Mouse (Mus musculus) kidney, embryonic 14.5 days (tissue): Measurements from ENCODE around the gene Polr1e. TPM values are rescaled to one million over a fixed set of nuclear protein-coding genes. Genes with fewer than 3 reads are reported as not detected.
"Not testable (repeated sequence)": the region's sequence is repeated elsewhere in the genome, so short reads cannot be mapped to it uniquely, and the experiment has no call there.

ENCODE experiments used
- ATAC-seq: fragments of 200-750 bp; cut with Nextera tagmentation; 2 replicates; pipeline ENCODE4 v1.8.0; 2017; ENCODE audit warnings: moderate number of reproducible peaks, mild to moderate bottlenecking, moderate TSS enrichment, moderate library complexity; ENCODE audit not compliant: low FRiP score, low TSS enrichment
- H3K27ac ChIP-seq: fragments of 300-500 bp; sonication (generic); 2 replicates; pipeline ENCODE4 v1.5.1; 2014; ENCODE audit warnings: low read depth, mild to moderate bottlenecking, low read length, moderate library complexity, mixed read lengths
- H3K27me3 ChIP-seq: fragments of 300-500 bp; sonication (generic); 2 replicates; pipeline ENCODE4 v1.6.1; 2014; ENCODE audit warnings: mild to moderate bottlenecking, low read length; ENCODE audit not compliant: control insufficient read depth, insufficient read depth
- H3K36me3 ChIP-seq: fragments of 300-500 bp; sonication (generic); 2 replicates; pipeline ENCODE4 v1.6.1; 2014; ENCODE audit warnings: low read length, mixed read lengths; ENCODE audit not compliant: control insufficient read depth, insufficient read depth
- H3K4me1 ChIP-seq: fragments of 300-500 bp; sonication (generic); 2 replicates; pipeline ENCODE4 v1.6.1; 2014; ENCODE audit warnings: low read length, mixed read lengths; ENCODE audit not compliant: control insufficient read depth, insufficient read depth
- H3K4me2 ChIP-seq: fragments of 300-500 bp; sonication (generic); replicated peaks from 2 replicates; pipeline ENCODE4 v1.6.1; 2014; ENCODE audit warnings: low read depth, mild to moderate bottlenecking, low read length
- H3K4me3 ChIP-seq: fragments of 300-500 bp; sonication (generic); 2 replicates; pipeline ENCODE4 v1.5.1; 2014; ENCODE audit warnings: mild to moderate bottlenecking, low read length
- H3K9ac ChIP-seq: fragments of 300-500 bp; sonication (generic); 2 replicates; pipeline ENCODE4 v1.6.1; 2014; ENCODE audit warnings: low read depth, mild to moderate bottlenecking, low read length, moderate library complexity
- H3K9me3 ChIP-seq: fragments of 300-500 bp; sonication (generic); 2 replicates; pipeline ENCODE4 v1.6.1; 2016; ENCODE audit warnings: low read length; ENCODE audit not compliant: control insufficient read depth
- WGBS: fragments of 180-500 bp; shearing (Covaris S2); extraction: QIAGEN DNeasy Blood & Tissue Kit; methylation state at CpG from one replicate; pipeline ENCODE4 v1.1.7; 2014; 5-methylcytosine and 5-hydroxymethylcytosine counted together
- polyA plus RNA-seq: library from polyadenylated mRNA; unstranded; fragments of >200 nt; fragmentation: Nextera tagmentation; extraction: Ambion mirVana; gene quantifications from 2 replicates; pipeline ENCODE4 v1.2.1, GENCODE M21; 2014

Polr1e gene
- polyA plus RNA-seq, 1 experiment from 2014 or later = 56.2 TPM

DNA sequence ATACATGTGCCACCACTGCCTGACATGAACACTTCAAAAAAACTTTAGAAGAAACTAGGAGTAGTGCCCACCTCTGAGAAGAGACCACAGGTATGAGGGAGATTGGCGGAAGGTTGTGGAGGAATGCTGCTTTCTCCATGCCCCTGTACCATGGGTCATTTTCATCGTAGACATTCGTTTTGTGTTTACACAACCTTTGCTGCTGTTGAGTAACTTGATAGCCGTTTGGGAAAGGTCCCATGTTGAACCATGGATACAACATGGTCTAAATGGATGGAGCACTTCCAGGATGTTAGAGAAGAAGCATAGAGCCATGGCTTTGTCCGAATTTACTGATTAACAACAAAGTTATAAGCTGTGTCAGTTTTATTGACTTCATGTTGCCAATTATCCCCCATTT lies 40.2 kb upstream of the Polr1e start:
- WGBS = 59% methylated on average over 5 of the region's 5 CpGs
- no peak overlapping the region for H3K27ac ChIP-seq
- ATAC-seq = no peak

DNA sequence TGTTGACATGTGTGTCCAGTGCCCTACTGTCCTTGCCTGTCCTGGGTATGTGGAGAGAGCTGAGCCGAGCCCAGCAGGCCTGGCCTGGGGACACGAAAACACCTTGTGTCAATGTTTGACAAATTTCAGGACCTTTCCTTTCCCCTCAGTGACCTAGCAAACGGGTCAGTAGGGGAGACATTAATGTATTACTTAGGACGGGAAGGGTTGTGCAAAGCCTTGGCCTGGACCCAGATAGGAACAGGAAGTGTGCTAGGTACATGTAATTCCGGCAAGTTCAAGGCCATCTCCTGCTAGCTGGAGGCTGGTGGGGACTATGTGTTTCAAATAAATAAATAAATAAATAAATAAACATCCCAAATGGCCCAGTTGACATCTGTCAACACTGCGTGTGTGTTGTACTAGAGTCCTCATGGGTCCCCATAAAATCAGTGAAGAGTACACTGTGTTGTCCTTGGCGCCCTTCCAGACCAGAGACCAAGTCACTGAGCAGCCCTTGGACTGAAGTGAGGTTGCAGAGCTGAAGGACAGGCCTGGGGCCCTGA lies 38.5 kb upstream of the Polr1e start:
- no peak for ATAC-seq
- H3K36me3 ChIP-seq = peaks cover 6% of the 10 kb centered on the region; the same call in 1 of the 2 replicates
- no peak overlapping the region for H3K4me2 ChIP-seq
- no peak overlapping the region for H3K9ac ChIP-seq
- H3K27ac ChIP-seq = no peak overlapping the region
- whole genome bisulfite sequencing = 47% methylated on average over 7 of the region's 7 CpGs
- no peaks in the 10 kb centered on the region for H3K9me3 ChIP-seq
- no peak overlapping the region for H3K4me3 ChIP-seq
- peaks cover 6% of the 10 kb centered on the region; the same call in 1 of the 2 replicates for H3K4me1 ChIP-seq
- no peaks in the 10 kb centered on the region for H3K27me3 ChIP-seq

More for the DNA sequence above, 40.2 kb upstream of the Polr1e start:
- Histone ChIP-seq H3K27me3 (no peaks in the 10 kb centered on the region), H3K4me3 (no peak overlapping the region), H3K9me3 (no peaks in the 10 kb centered on the region), H3K4me2 (no peak overlapping the region), H3K9ac (no peak overlapping the region), H3K4me1 (peaks cover 10% of the 10 kb centered on the region), H3K36me3 (no peaks in the 10 kb centered on the region)

DNA sequence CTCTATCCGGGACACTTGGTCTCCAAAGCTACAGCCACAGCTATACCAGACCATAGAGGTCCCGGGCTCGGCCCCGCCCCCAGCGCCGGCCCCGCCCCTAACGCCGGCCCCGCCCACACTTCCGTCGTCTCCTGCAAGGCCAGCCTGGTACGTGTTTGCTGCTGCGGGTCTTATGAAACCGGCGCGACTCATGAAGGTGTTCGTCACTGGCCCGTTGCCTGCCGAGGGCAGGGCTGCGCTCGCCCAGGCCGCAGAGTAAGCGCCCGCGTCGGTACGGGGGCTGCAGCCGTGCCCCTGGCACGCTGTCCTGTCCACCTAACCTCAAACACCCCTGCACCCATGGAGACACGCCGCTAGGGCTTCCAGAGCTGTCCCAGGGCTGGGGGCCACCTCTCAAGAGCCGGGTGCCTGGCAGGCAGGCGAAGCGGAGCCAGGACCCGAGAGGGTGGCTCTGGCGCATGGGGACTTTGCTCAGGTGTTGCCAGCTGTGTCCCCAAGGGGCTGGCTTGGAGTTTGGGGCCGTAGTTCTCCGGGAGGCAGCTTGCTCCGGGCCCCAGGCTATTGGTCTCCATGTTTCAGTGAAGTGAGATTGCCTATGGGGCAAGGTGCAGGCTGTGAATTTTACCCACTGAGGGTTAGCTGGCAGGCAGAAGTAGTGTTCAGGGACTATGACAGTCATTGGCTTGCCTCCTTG lies 37.0 kb upstream of the Polr1e start, which contains the start of gene Grhpr:
Grhpr (plus strand) TSS at position 116 of the 694 bp plus-strand sequence.
- peak within 1 kb of the TSS; percentile 81 for H3K4me3 ChIP-seq
- no peaks in the 10 kb centered on the region for H3K27me3 ChIP-seq
- ATAC-seq = peak; percentile 93
- no peaks in the 10 kb centered on the region for H3K9me3 ChIP-seq
- H3K27ac ChIP-seq = peak within 1 kb of the TSS; percentile 68
- H3K4me2 ChIP-seq = peak within 1 kb of the TSS; percentile 93
- peaks cover 14% of the 10 kb centered on the region; the same call in 1 of the 2 replicates for H3K36me3 ChIP-seq
- peak within 1 kb of the TSS; percentile 85 for H3K9ac ChIP-seq
- under 1% methylated on average over 40 of the region's 40 CpGs for WGBS
- peaks cover 6% of the 10 kb centered on the region; the same call in 1 of the 2 replicates for H3K4me1 ChIP-seq

DNA sequence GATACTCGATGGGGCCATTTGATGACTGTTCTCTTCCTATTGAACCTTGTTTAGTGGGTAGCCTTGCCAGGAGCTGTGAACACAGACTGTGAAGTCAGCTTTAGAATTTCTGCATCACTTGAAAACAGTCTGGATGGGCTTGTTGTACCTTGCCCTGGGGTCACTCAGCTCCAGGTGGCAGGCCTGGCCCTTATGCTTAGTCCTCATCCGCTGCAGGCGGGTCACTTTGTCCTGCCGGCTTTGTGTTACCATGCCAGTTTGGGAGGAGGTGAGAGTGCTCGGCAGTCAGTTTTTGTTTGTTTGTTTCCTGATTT lies 36.5 kb upstream of the Polr1e start:
- WGBS = 27% methylated on average over 5 of the region's 5 CpGs
- Histone ChIP-seq H3K27me3 (no peaks in the 10 kb centered on the region), H3K4me1 (peaks cover 6% of the 10 kb centered on the region; the same call in 1 of the 2 replicates), H3K4me2 (peak overlapping the region; percentile 93), H3K9ac (peak overlapping the region; percentile 85), H3K27ac (0 out of 2 replicates have a peak overlapping the region, but pooled peaks have one; percentile 68), H3K9me3 (no peaks in the 10 kb centered on the region), H3K4me3 (peak overlapping the region; percentile 81), H3K36me3 (peaks cover 19% of the 10 kb centered on the region; the same call in 1 of the 2 replicates)
- no peak for ATAC-seq

DNA sequence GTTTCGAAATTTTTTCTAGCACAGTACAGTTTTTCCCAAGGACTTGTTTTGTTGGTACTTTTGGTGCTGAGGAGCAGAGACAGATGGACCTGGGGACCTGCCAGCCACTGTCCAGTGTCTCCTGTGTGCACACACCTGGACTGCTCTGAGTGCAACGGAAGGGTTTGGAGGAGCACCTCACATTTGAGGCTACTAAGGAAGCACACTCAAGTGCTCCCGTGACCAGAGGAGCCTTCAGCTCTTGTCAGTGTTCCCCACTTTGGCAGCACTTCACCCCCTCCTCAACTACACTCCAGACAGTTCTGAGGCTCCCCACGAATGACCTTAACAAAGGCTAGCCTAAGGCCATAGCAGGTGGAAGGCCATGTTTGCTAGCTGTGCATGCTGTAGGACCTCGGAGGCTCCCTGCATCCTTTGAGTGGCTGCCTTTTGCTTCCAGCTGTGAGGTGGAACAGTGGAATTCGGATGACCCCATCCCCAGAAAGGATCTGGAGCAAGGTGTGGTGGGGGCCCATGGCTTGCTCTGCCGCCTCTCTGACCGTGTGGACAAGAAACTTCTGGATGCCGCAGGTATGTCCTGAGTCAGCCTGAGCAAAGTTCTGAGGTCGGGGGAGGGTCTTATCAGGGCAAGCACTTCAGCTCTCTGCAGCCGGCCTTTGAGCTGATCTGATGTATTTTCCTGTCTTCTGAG lies 35.8 kb upstream of the Polr1e start:
- H3K4me1 ChIP-seq = peaks cover 6% of the 10 kb centered on the region; the same call in 1 of the 2 replicates
- peak overlapping the region; percentile 93; the same call in 1 of the 2 replicates for H3K4me2 ChIP-seq
- WGBS = 70% methylated on average over 11 of the region's 11 CpGs
- H3K36me3 ChIP-seq = peaks cover 25% of the 10 kb centered on the region
- peak overlapping the region; percentile 85; the same call in 1 of the 2 replicates for H3K9ac ChIP-seq
- H3K9me3 ChIP-seq = no peaks in the 10 kb centered on the region
- no peaks in the 10 kb centered on the region for H3K27me3 ChIP-seq
- ATAC-seq = no peak
- no peak overlapping the region for H3K4me3 ChIP-seq
- H3K27ac ChIP-seq = no peak overlapping the region

DNA sequence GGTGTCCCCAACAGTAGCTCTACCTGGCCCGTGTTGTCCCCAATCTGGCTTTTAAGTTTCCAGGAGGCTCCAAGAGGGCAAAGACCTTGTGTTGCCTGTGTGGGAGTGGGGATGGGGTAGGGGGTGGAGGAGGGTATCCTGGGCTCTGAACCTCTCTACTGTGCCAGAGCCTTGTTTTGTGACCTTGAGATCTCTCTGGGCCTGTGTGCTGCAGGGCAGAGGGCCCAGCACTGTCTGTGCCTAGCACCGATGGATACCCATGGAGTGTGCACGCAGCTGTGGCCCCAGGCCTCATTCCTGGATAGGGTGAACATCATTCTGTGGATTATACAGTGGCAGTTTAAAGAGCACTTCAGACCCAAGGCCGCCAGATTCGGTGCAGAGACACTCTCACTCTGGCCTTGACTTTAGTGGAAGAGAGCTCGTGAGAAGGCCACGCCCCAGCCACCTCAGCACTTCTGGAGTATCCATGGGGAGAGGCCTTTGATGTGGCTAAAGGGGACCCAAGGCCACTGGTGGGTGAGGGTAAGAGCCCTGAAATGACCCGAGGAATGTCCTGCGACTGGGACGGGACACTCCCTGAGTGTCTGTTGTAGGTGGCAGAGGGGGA lies 35.1 kb upstream of the Polr1e start:
- no peak overlapping the region for H3K4me3 ChIP-seq
- no peak for ATAC-seq

DNA sequence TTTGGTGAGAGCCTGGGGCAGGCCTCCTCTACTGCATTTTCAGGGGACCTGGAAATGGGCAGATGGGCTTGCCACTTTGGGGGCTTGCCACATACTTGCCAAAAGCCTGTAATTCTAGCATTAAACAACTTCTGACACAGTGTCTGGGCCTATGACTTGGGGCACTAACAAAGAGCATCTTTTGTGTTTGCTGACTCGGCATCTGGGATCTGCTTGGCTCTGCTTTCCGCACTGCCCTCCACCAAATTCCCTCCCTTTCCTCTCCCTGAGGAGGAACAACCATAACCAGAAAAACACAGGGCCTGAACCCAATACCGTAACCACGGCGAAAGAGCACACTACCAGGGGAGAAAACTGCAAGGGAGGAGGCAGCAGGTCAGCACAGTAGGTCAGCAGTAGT lies 27.8 kb upstream of the Polr1e start:
- no peak overlapping the region for H3K4me2 ChIP-seq
- 81% methylated on average over 5 of the region's 5 CpGs for WGBS
- H3K9ac ChIP-seq = no peak overlapping the region
- no peak overlapping the region for H3K27ac ChIP-seq
- H3K36me3 ChIP-seq = peaks cover 66% of the 10 kb centered on the region
- H3K4me1 ChIP-seq = no peaks in the 10 kb centered on the region
- ATAC-seq = no peak
- no peaks in the 10 kb centered on the region for H3K27me3 ChIP-seq
- no peak overlapping the region for H3K4me3 ChIP-seq
- no peaks in the 10 kb centered on the region for H3K9me3 ChIP-seq

More for the DNA sequence above, 35.1 kb upstream of the Polr1e start:
- 0 out of 2 replicates have a peak overlapping the region, but pooled peaks have one; percentile 12 for H3K9ac ChIP-seq
- WGBS = 83% methylated on average over 10 of the region's 10 CpGs
- no peak overlapping the region for H3K27ac ChIP-seq
- peaks cover 28% of the 10 kb centered on the region for H3K36me3 ChIP-seq
- H3K4me1 ChIP-seq = peaks cover 6% of the 10 kb centered on the region; the same call in 1 of the 2 replicates
- H3K4me2 ChIP-seq = peak overlapping the region; percentile 8; the same call in 1 of the 2 replicates
- H3K9me3 ChIP-seq = no peaks in the 10 kb centered on the region
- no peaks in the 10 kb centered on the region for H3K27me3 ChIP-seq

DNA sequence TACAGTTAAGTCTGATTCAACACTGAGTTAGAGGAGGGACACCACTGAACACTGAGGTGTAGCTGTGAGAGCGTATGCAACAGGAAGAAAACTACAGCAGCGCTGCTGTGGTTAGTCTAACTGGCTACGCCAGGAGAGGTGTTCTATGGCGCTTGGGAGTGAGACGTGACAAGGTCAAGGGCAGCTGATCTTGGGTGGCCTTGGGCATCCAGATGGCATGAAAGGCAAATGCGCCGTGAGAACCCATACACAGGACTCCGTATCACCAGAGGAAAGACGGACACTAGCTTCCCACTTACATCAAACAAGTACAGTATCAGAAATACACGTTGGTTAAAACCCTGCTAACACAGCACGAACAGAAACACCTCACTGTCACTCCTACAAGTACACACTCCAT lies 26.1 kb upstream of the Polr1e start:
- ATAC-seq, H3K4me2 ChIP-seq, H3K27me3 ChIP-seq, H3K4me3 ChIP-seq, H3K9ac ChIP-seq, H3K27ac ChIP-seq, H3K9me3 ChIP-seq, H3K4me1 ChIP-seq: not testable (repeated sequence)
- 90% methylated on average over 11 of the region's 11 CpGs for WGBS
- H3K36me3 ChIP-seq = peaks cover 52% of the 10 kb centered on the region
